Mouse (Mus musculus) midbrain, embryonic 16.5 days (tissue): ENCODE results near the gene Paqr8. TPM values are rescaled to one million over a fixed set of nuclear protein-coding genes. Genes with fewer than 3 reads are reported as not detected.

Experiments
- ATAC-seq: fragments of 200-750 bp; cut with Nextera tagmentation; 2 replicates; pipeline ENCODE4 v1.8.0; 2017; ENCODE audit warnings: moderate TSS enrichment
- H3K27ac ChIP-seq: fragments of 300-500 bp; sonication (generic); 2 replicates; pipeline ENCODE4 v1.5.1; 2014; ENCODE audit warnings: mild to moderate bottlenecking, low read length, mixed read lengths
- H3K27me3 ChIP-seq: fragments of 300-500 bp; sonication (generic); 2 replicates; pipeline ENCODE4 v1.6.1; 2014; ENCODE audit warnings: low read depth, low read length, mixed read lengths; ENCODE audit not compliant: control insufficient read depth, insufficient read depth
- H3K36me3 ChIP-seq: fragments of 300-500 bp; sonication (generic); 2 replicates; pipeline ENCODE4 v1.6.1; 2014; ENCODE audit warnings: mild to moderate bottlenecking, low read length, moderate library complexity, mixed read lengths; ENCODE audit not compliant: control insufficient read depth, insufficient read depth
- H3K4me1 ChIP-seq: fragments of 300-500 bp; sonication (generic); 2 replicates; pipeline ENCODE4 v1.6.1; 2014; ENCODE audit warnings: mild to moderate bottlenecking, low read length, mixed read lengths; ENCODE audit not compliant: control insufficient read depth, insufficient read depth
- H3K4me2 ChIP-seq: fragments of 300-500 bp; sonication (generic); 2 replicates; pipeline ENCODE4 v1.6.1; 2014; ENCODE audit warnings: mild to moderate bottlenecking, low read length, mixed read lengths
- H3K4me3 ChIP-seq: fragments of 300-500 bp; sonication (generic); 2 replicates; pipeline ENCODE4 v1.5.1; 2014; ENCODE audit warnings: low read depth, mild to moderate bottlenecking, low read length, moderate library complexity, mixed read lengths
- H3K9ac ChIP-seq: fragments of 300-500 bp; sonication (generic); 2 replicates; pipeline ENCODE4 v1.6.1; 2014; ENCODE audit warnings: low read depth, low read length, mixed read lengths
- H3K9me3 ChIP-seq: fragments of 300-500 bp; sonication (generic); replicated peaks from 2 replicates; pipeline ENCODE4 v1.6.1; 2014; ENCODE audit warnings: mild to moderate bottlenecking, low read length, mixed read lengths; ENCODE audit not compliant: control insufficient read depth, poor library complexity, severe bottlenecking
- WGBS: fragments of 180-500 bp; shearing (Covaris S2); extraction: QIAGEN DNeasy Blood & Tissue Kit; methylation state at CpG from one replicate; pipeline ENCODE4 v1.1.7; 2014; 5-methylcytosine and 5-hydroxymethylcytosine counted together
- polyA plus RNA-seq: library from polyadenylated mRNA; unstranded; fragments of >200 nt; fragmentation: Nextera tagmentation; extraction: Ambion mirVana; gene quantifications from 2 replicates; pipeline ENCODE4 v1.2.1, GENCODE M21; 2015

The Paqr8 gene
- polyA plus RNA-seq, 1 experiment from 2014 or later: 33.7 TPM

DNA sequence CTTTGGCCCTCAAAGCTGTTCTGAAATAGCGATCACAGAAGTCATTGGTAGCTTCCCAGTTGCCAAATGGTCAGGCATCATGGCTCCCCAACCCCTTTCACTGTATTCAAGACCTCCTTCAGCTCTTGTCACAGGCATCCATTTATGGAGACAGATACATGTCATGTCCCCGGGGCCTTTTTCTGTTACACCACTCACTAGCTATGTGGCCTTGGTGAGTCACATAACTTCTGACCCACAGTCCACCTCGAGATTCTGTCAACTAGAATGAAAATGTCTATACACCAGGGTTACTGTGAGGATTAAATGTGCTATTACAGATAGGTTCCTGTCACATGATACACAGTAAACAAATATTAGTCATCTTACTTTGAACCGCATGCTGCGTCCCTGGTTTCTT, 17.9 kb upstream of the Paqr8 start:
- Histone ChIP-seq H3K9ac (no peak overlapping the region), H3K4me3 (no peak overlapping the region), H3K36me3 (no peaks in the 10 kb centered on the region), H3K27ac (no peak overlapping the region), H3K4me1 (peaks cover 3% of the 10 kb centered on the region), H3K4me2 (no peak overlapping the region), H3K9me3 (no peaks in the 10 kb centered on the region), H3K27me3 (no peaks in the 10 kb centered on the region)
- 88% methylated on average over 5 of the region's 5 CpGs for WGBS
- no peak for ATAC-seq

DNA sequence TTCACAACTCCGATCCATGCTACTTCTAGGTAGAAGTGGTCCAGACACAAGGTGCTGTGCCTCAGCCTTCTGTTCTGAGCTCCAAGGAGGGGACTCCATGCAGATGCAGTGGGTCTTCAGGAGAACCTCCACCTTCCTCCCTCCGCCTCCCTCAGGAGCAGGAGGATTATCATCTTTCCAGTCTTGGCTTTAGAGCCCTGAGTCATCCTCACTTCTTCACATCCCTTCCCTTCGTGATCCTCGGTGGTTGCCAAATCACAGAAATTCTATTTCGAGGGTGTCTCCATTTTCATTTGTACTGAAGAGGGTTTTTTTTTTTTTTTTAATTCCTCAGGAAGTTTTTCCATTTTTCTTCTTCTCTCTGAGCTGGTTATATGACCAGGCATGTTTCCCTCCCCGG, 16.3 kb upstream of the Paqr8 start:
- ATAC-seq: no peak
- Histone ChIP-seq H3K36me3 (no peaks in the 10 kb centered on the region), H3K4me1 (no peaks in the 10 kb centered on the region), H3K4me3 (no peak overlapping the region), H3K9ac (no peak overlapping the region), H3K27ac (no peak overlapping the region), H3K9me3 (no peaks in the 10 kb centered on the region), H3K27me3 (no peaks in the 10 kb centered on the region), H3K4me2 (no peak overlapping the region)
- 93% methylated on average over 6 of the region's 6 CpGs for WGBS

DNA sequence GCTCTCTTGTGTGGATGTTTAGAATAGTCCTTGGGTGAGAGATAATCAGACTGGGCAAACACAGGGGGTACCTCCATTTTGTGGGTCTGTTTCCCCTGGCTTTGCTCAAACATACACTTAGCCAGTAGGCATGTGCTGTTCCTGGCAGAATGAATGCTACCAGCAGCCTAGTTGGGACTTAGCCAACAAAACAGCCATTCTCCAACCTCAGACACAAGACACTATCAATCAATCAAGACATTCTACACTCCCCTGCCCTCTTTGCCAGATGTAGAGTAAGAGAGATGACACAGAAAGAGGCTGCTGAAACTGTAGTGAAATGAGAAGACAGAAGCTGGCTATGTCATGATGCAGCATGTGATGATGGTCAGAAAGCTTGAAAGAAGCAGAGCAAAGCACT, 13.1 kb upstream of the Paqr8 start:
- Histone ChIP-seq H3K27ac (no peak overlapping the region), H3K4me2 (no peak overlapping the region), H3K4me3 (no peak overlapping the region), H3K9ac (no peak overlapping the region), H3K9me3 (no peaks in the 10 kb centered on the region), H3K4me1 (no peaks in the 10 kb centered on the region), H3K27me3 (no peaks in the 10 kb centered on the region), H3K36me3 (no peaks in the 10 kb centered on the region)
- no peak for ATAC-seq

DNA sequence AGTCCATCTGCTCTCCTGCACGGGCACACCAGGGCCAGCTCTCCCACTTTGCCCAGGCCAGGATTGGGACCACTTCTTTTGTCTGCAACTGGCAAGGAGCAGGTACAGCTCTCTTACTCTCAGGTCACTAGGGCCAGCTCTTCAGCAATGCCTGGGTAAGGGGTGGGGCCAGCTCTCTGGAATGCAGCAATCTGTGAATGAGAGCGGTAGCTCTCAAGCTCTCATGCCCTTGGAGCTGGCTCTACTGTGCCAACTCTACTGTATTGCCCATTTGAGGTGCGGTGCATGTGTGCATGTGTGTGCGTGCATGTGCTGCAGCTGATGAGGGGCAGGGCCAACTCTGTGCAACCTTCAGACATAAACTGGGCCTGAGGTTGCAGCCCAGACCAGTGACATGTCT, 11.0 kb upstream of the Paqr8 start:
- H3K36me3 ChIP-seq: no peaks in the 10 kb centered on the region
- WGBS: 96% methylated on average over 4 of the region's 4 CpGs
- H3K9ac ChIP-seq: no peak overlapping the region
- H3K27ac ChIP-seq: no peak overlapping the region
- no peaks in the 10 kb centered on the region for H3K9me3 ChIP-seq
- H3K4me1 ChIP-seq: no peaks in the 10 kb centered on the region
- no peak overlapping the region for H3K4me3 ChIP-seq
- no peak for ATAC-seq
- no peaks in the 10 kb centered on the region for H3K27me3 ChIP-seq
- no peak overlapping the region for H3K4me2 ChIP-seq

DNA sequence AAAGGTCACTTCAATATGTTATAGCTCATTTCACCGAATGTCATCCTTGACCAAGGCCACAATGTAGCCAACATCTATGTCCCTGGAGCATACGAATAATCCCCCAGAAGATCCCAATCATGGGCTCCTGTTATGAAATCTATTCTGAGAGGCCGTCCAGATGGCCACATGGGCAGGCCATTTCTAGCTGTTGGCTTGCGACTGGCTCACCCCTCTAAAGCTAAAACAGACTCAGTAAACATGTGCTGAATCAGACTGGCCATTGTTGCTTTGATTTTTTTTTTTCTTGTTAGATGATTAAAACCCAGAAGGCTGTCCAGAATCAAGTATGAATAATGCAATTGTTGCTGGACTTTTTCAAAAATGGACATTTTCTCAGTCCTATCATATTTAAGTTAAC, 7.3 kb upstream of the Paqr8 start:
- Histone ChIP-seq H3K4me3 (no peak overlapping the region), H3K27ac (no peak overlapping the region), H3K9ac (no peak overlapping the region), H3K4me2 (no peak overlapping the region), H3K9me3 (no peaks in the 10 kb centered on the region), H3K36me3 (no peaks in the 10 kb centered on the region), H3K4me1 (no peaks in the 10 kb centered on the region), H3K27me3 (no peaks in the 10 kb centered on the region)
- WGBS: 91% methylated on average over 4 of the region's 4 CpGs
- no peak for ATAC-seq

DNA sequence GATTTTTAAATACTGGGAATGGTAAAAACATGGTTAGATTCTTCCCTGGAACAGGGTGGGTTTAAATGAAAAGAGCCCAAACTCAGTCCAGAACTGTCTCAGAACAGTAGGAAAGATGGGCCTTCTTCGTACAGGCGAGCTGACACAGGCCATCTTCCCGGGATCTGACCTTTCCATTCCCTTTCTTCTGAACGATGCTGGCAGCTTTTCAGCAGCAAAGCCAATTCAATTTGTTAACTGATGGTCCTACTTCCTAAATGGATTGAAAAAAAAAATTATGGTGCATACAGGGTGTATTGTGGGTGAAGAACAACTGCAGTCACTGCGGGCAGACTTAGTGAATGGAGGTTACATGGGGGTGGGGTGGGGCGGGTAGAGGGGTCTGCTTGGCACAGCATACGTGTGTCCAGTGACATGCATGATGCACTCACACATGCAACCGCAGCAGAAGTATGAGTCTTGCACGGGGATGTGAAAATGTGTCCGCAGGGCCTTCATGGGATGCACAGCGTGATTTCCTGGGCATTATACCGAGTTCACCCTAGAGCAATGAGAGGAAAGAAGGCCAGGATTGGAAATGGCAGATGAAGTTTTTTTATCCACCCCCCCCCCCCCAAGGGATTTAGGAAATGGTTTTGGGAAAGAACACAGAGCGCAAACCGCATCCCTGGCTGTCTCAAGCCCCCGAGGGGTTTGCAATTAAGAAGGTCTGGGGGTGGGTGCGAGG, 566 bp upstream of the Paqr8 start:
- no peaks in the 10 kb centered on the region for H3K36me3 ChIP-seq
- peak overlapping the region; percentile 63 for H3K4me2 ChIP-seq
- peak overlapping the region; percentile 79 for H3K9ac ChIP-seq
- ATAC-seq: peak; percentile 38
- no peaks in the 10 kb centered on the region for H3K27me3 ChIP-seq
- H3K9me3 ChIP-seq: no peaks in the 10 kb centered on the region
- H3K27ac ChIP-seq: peak overlapping the region; percentile 85
- peak overlapping the region; percentile 73 for H3K4me3 ChIP-seq
- WGBS: 18% methylated on average over 16 of the region's 16 CpGs
- H3K4me1 ChIP-seq: peaks cover 9% of the 10 kb centered on the region; the same call in 1 of the 2 replicates

DNA sequence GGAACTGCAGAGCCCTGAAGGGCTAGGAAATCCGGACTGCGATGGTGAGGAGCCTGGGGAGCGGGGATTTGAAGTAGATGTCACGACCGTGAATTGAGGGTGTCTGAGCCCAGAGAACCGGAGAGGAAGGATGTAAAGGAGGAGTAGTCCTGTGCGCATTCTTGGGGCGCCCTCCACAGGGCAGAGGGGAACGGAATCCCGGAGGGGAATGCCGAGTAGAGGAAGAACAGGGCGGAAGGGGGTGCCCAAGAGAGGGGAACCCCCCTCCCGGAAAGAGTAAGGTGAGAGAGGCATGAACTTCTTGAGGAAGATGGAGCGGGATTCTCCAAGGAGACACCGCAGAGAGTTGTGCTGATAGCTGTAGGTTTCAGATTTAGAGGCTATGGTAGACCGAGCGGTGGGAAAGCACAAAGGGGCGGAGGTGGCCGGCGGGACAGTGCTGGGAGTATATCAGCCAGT, 564 bp downstream of the Paqr8 start:
- peak overlapping the region; percentile 85 for H3K27ac ChIP-seq
- no peaks in the 10 kb centered on the region for H3K27me3 ChIP-seq
- no peaks in the 10 kb centered on the region for H3K36me3 ChIP-seq
- peaks cover 9% of the 10 kb centered on the region; the same call in 1 of the 2 replicates for H3K4me1 ChIP-seq
- no peaks in the 10 kb centered on the region for H3K9me3 ChIP-seq
- peak overlapping the region; percentile 63 for H3K4me2 ChIP-seq
- H3K9ac ChIP-seq: peak overlapping the region; percentile 79
- H3K4me3 ChIP-seq: peak overlapping the region; percentile 73
- under 1% methylated on average over 20 of the region's 20 CpGs for WGBS
- peak; percentile 85 for ATAC-seq

DNA sequence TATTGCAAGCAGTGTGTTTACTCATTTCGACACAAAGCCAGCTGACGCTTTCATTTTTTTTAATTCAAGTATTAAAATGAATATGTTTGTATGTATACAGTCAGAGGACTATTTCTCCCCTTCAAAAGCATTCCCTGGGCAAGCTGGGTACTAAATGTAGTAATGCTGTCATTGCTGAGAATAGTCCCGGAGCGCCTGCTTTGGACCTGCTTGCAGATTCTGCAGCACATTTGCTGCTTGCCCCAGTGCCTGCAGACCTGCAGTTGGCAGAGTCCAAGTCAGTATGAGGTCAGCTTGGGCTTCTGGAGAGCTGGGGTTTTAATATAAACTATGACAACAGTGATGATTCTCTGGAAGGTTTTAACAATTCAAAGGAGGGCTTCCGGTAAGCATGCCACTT, 2.7 kb downstream of the Paqr8 start:
- Histone ChIP-seq H3K4me3 (peak overlapping the region; percentile 20; the same call in 1 of the 2 replicates), H3K4me1 (peaks cover 9% of the 10 kb centered on the region; the same call in 1 of the 2 replicates), H3K9ac (no peak overlapping the region; the same call in 1 of the 2 replicates), H3K9me3 (no peaks in the 10 kb centered on the region), H3K27ac (no peak overlapping the region), H3K36me3 (no peaks in the 10 kb centered on the region), H3K4me2 (peak overlapping the region; percentile 63), H3K27me3 (no peaks in the 10 kb centered on the region)
- no peak for ATAC-seq
- WGBS: 77% methylated on average over 5 of the region's 5 CpGs

DNA sequence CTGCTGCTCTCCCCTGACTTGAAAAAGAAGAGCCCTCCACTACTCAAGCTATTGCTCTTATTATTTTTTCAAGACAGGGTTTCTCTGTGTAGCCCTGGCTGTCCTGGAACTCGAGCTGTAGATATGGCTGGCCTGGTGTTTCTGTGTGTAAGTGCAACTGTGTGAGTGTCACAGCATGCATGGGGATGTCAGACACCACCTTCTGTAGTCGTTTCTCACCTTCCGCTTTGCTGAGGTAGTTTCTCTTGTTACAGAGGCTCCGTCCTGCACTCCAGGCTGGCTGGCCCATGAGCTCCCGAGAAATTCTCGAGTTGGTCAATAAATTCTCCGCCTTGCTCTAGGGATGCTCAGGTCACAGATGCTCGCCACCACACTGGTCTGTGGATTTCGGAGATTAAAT, 8.0 kb downstream of the Paqr8 start:
- Histone ChIP-seq H3K36me3 (no peaks in the 10 kb centered on the region), H3K4me2 (no peak overlapping the region), H3K9me3 (no peaks in the 10 kb centered on the region), H3K4me3 (no peak overlapping the region), H3K27ac (peak overlapping the region; percentile 3; the same call in 1 of the 2 replicates), H3K4me1 (no peaks in the 10 kb centered on the region; the same call in 1 of the 2 replicates), H3K9ac (no peak overlapping the region), H3K27me3 (no peaks in the 10 kb centered on the region)
- 79% methylated on average over 9 of the region's 9 CpGs for WGBS
- no peak for ATAC-seq
